Mouse (Mus musculus) mesoderm, embryonic 11.5 days (tissue): ENCODE measurements at regions not wholly inside any gene's neighbourhood (a gene's known extent, or its start where the extent isn't known, plus 50 kb on each side); places are given as distances from the start of the nearest gene placed in this dataset.
A peak's percentile ranks its signal among the peaks of the same experiment; 100 is the strongest.

Source experiments
- DNase-seq: peaks from one replicate; pipeline ENCODE4 v3.0.0-alpha.2; 2012; ENCODE audit warnings: low read depth, low spot score

DNA sequence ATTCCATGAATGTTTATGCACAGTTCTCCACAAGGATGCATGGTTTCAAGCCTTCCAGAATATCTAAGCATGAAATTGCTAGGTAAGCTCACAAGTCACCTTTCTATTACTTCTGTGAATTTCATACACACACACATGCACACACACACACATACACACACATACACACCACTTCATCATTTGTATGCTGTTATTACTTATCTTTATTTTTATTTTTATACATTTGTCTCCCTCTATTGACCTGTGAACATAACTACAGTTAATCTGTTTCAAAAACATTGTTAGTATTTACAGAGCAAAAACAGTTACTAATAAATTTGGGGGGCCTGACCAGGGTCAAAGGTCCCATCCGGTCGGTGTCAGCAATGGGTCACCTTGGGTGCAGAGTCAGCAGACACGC lies 212.6 kb upstream of the Depdc1a start:
- no peak for DNase-seq

DNA sequence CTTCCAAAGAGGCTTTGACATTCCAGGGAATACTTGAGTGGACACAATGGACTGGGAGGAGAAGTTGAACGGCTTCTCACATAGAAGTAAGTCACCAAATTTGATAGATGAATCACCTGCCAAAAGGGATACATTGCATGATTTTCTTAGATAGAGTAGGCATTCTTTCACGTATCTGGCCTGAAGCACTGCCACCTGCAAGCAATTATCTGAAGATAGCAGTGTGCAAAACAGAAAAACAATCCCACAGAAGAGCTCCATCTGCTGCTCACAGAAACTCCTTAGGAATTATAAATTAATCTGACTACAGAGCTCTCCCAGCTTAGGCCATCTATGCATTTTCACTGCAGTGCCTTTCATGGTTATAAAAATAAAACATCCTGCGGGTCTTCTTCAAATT lies 177.8 kb upstream of the Depdc1a start:
- DNase-seq: peak; percentile 12

DNA sequence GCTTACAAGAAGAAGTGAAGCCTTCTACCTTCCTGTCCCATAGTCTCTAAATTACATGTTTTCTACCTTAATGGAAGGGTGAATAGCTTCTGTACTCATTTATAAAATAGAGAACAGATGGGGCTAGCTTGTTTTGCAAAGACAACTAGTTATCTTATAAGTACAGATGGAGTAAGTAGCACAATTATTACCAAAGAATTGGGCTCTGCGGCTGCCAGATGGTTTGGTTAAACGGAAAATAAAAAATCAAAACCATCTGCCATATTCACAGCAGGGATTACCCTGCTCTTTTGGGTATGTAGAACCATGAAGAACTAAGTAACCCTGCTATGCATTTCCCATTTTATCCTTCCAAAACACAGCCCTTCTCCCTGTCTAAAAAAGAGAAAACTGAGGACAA lies 147.2 kb upstream of the Depdc1a start:
- DNase-seq: no peak

DNA sequence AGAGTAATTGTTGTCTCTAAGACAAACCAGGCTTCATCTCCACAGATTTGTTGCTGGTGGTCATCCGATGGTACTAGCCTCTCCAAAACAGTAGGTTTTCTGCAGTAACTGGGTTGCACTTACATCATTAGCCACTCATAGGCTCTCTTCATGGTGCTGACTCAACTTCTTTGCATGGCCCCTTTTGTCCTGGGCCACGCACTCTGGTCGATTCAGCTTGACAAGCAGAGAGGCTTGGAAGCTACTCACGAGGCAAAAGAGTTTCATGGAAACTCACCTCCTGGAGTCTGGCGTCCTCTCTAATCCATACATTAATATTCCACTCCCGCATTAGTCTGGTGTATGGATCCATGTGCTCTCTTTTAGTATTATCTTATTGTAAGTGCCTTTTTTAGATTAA lies 141.5 kb upstream of the Depdc1a start:
- no peak for DNase-seq

DNA sequence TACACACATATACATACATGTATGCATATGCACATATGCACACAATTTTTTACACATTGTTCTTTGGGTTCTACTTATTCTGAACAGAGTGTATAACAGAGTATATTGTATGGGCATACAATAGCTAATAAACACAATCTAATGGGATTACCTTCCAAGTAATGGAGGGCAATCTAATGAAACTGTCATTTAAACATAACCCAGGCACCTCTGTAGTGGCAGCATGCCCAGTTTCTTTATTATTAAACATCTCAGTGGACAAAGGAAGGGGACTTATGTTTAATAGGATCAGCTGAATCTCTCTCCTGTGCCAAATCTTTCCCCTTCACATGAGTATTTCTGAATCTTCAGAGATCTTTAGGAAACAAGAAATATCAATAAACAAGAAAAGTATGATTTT lies 122.1 kb upstream of the Depdc1a start:
- no peak for DNase-seq
